Mouse (Mus musculus) MEL (cell line): ENCODE results near the gene Lect2. TPM values are rescaled to one million over a fixed set of nuclear protein-coding genes. Genes with fewer than 3 reads are reported as not detected.

Experiments used
- DNase-seq: peaks from one replicate; pipeline ENCODE4 v3.0.0; 2011; ENCODE audit warnings: low read depth, low spot score
- H3K27ac ChIP-seq: 2 replicates; pipeline ENCODE4 v1.5.1; 2012; ENCODE audit warnings: low read depth, mild to moderate bottlenecking, control low read depth, low read length, moderate library complexity; ENCODE audit not compliant: control insufficient read depth
- H3K27me3 ChIP-seq, 2 experiments: fragments of 150-350 bp in 1 of 2; sonication (generic) in 1 of 2; 2 replicates each; pipeline ENCODE4 v1.6.1; 2012; ENCODE audit warnings: low read length in 2 of 2, mild to moderate bottlenecking in 2 of 2, improper control_type of control experiment in 1 of 2, moderate library complexity in 1 of 2; ENCODE audit not compliant: insufficient read depth in 2 of 2, control insufficient read depth in 1 of 2
- H3K36me3 ChIP-seq, 2 experiments: 2 replicates each; pipeline ENCODE4 v1.6.1; 2012 to 2014; ENCODE audit warnings: low read length in 2 of 2, improper control_type of control experiment in 1 of 2, inconsistent platforms in 1 of 2, mild to moderate bottlenecking in 1 of 2; ENCODE audit not compliant: insufficient read depth in 2 of 2, control insufficient read depth in 1 of 2
- H3K4me1 ChIP-seq, 2 experiments: fragments of 150-350 bp in 1 of 2; sonication (generic) in 1 of 2; 2 replicates each; pipeline ENCODE4 v1.6.1; 2012; ENCODE audit warnings: low read length in 2 of 2, improper control_type of control experiment in 1 of 2, mild to moderate bottlenecking in 1 of 2; ENCODE audit not compliant: insufficient read depth in 2 of 2, control insufficient read depth in 1 of 2
- H3K4me3 ChIP-seq, 2 experiments: fragments of 150-350 bp in 1 of 2; sonication (generic) in 1 of 2; 2 replicates each; pipeline ENCODE4 v1.5.1; 2012; ENCODE audit warnings: low read depth in 2 of 2, low read length in 2 of 2, mild to moderate bottlenecking in 2 of 2, moderate library complexity in 2 of 2, control low read depth in 1 of 2, improper control_type of control experiment in 1 of 2; ENCODE audit not compliant: control insufficient read depth in 1 of 2, insufficient read depth in 1 of 2
- H3K79me2 ChIP-seq: 2 replicates; pipeline ENCODE4 v1.6.1; 2012; ENCODE audit warnings: mild to moderate bottlenecking, low read length, moderate library complexity; ENCODE audit not compliant: control insufficient read depth, poor library complexity, insufficient read depth
- H3K9ac ChIP-seq: 2 replicates; pipeline ENCODE4 v1.6.1; 2012; ENCODE audit warnings: low read depth, mild to moderate bottlenecking, control low read depth, low read length, moderate library complexity; ENCODE audit not compliant: control insufficient read depth, poor library complexity, severe bottlenecking
- H3K9me3 ChIP-seq: fragments of 150-350 bp; sonication (generic); replicated peaks from 2 replicates; pipeline ENCODE4 v1.6.1; 2012; ENCODE audit warnings: mild to moderate bottlenecking, low read length, improper control_type of control experiment, moderate library complexity; ENCODE audit not compliant: insufficient read depth
- CHD1 ChIP-seq: IDR thresholded peaks from 2 replicates; pipeline ENCODE4 v1.6.1; 2012; ENCODE audit warnings: low read depth, mild to moderate bottlenecking, inconsistent platforms, low read length, improper control_type of control experiment
- E2F4 ChIP-seq: IDR thresholded peaks from 2 replicates; pipeline ENCODE4 v1.6.1; 2011; ENCODE audit warnings: low read depth, low read length, improper control_type of control experiment, borderline replicate concordance
- ELF1 ChIP-seq: IDR thresholded peaks from 2 replicates; pipeline ENCODE4 v1.6.1; 2014; ENCODE audit warnings: low read depth, mild to moderate bottlenecking, inconsistent platforms, low read length, improper control_type of control experiment, moderate library complexity
- EP300 ChIP-seq, 2 experiments: IDR thresholded peaks; 2 replicates each; pipeline ENCODE4 v1.6.1; 2011; ENCODE audit warnings: improper control_type of control experiment in 2 of 2, low read length in 2 of 2, low read depth in 1 of 2, mild to moderate bottlenecking in 1 of 2
- GABPA ChIP-seq: IDR thresholded peaks from 2 replicates; pipeline ENCODE4 v1.6.1; 2012; ENCODE audit warnings: low read depth, mild to moderate bottlenecking, inconsistent platforms, low read length, improper control_type of control experiment, moderate library complexity
- HCFC1 ChIP-seq: IDR thresholded peaks from 2 replicates; pipeline ENCODE4 v1.6.1; 2012; ENCODE audit warnings: low read depth, mild to moderate bottlenecking, inconsistent platforms, low read length, improper control_type of control experiment, moderate library complexity
- MAFK ChIP-seq: IDR thresholded peaks from 2 replicates; pipeline ENCODE4 v1.6.1; 2011; ENCODE audit warnings: low read depth, mild to moderate bottlenecking, low read length, improper control_type of control experiment, borderline replicate concordance
- MEF2A ChIP-seq: IDR thresholded peaks from 2 replicates; pipeline ENCODE4 v1.6.1; 2014; ENCODE audit warnings: low read depth, mild to moderate bottlenecking, inconsistent platforms, low read length, improper control_type of control experiment; ENCODE audit not compliant: poor library complexity, insufficient replicate concordance, severe bottlenecking; ENCODE audit errors: extremely low read depth
- MXI1 ChIP-seq: IDR thresholded peaks from 2 replicates; pipeline ENCODE4 v1.6.1; 2011; ENCODE audit warnings: mild to moderate bottlenecking, low read depth, low read length, improper control_type of control experiment
- NELFE ChIP-seq: IDR thresholded peaks from 2 replicates; pipeline ENCODE4 v1.6.1; 2011; ENCODE audit warnings: low read depth, low read length, improper control_type of control experiment
- NRF1 ChIP-seq: IDR thresholded peaks from 2 replicates; pipeline ENCODE4 v1.6.1; 2014; ENCODE audit warnings: low read depth, mild to moderate bottlenecking, inconsistent platforms, low read length, improper control_type of control experiment, moderate library complexity; ENCODE audit not compliant: poor library complexity, insufficient read depth, severe bottlenecking
- POLR2A ChIP-seq, 2 experiments: IDR thresholded peaks; 2 replicates each; pipeline ENCODE4 v1.6.1; 2011 to 2012; ENCODE audit warnings: low read length in 2 of 2, mild to moderate bottlenecking in 2 of 2, control low read depth in 1 of 2, improper control_type of control experiment in 1 of 2, low read depth in 1 of 2, moderate library complexity in 1 of 2; ENCODE audit not compliant: control insufficient read depth in 1 of 2, insufficient read depth in 1 of 2, poor library complexity in 1 of 2
- POLR2AphosphoS5 ChIP-seq: IDR thresholded peaks from 2 replicates; pipeline ENCODE4 v1.6.1; 2012; ENCODE audit warnings: low read depth, borderline replicate concordance, mild to moderate bottlenecking, inconsistent platforms, low read length, moderate library complexity, mixed read lengths
- SIN3A ChIP-seq: IDR thresholded peaks from 2 replicates; pipeline ENCODE4 v1.6.1; 2012; ENCODE audit warnings: low read length, improper control_type of control experiment, inconsistent platforms
- TAL1 ChIP-seq: IDR thresholded peaks from 2 replicates; pipeline ENCODE4 v1.6.1; 2012; ENCODE audit warnings: mild to moderate bottlenecking, inconsistent platforms, low read length, moderate library complexity, mixed read lengths
- TBP ChIP-seq: IDR thresholded peaks from 2 replicates; pipeline ENCODE4 v1.8.0; 2011; ENCODE audit warnings: low read depth, low read length, improper control_type of control experiment
- UBTF ChIP-seq: IDR thresholded peaks from 2 replicates; pipeline ENCODE4 v1.6.1; 2012; ENCODE audit warnings: low read depth, mild to moderate bottlenecking, inconsistent platforms, low read length, improper control_type of control experiment, moderate library complexity, borderline replicate concordance; ENCODE audit not compliant: insufficient read depth
- USF1 ChIP-seq: IDR thresholded peaks from 2 replicates; pipeline ENCODE4 v1.6.1; 2014; ENCODE audit warnings: low read depth, mild to moderate bottlenecking, inconsistent platforms, low read length, improper control_type of control experiment, moderate library complexity
- USF2 ChIP-seq, 2 experiments: IDR thresholded peaks; 2 replicates each; pipeline ENCODE4 v1.6.1; 2011 to 2012; ENCODE audit warnings: improper control_type of control experiment in 2 of 2, low read length in 2 of 2, borderline replicate concordance in 1 of 2, inconsistent platforms in 1 of 2, low read depth in 1 of 2, mild to moderate bottlenecking in 1 of 2; ENCODE audit not compliant: insufficient read depth in 1 of 2
- ZC3H11A ChIP-seq: IDR thresholded peaks from 2 replicates; pipeline ENCODE4 v1.6.1; 2012; ENCODE audit warnings: low read depth, mild to moderate bottlenecking, inconsistent platforms, low read length, improper control_type of control experiment
- ZKSCAN1 ChIP-seq: IDR thresholded peaks from 2 replicates; pipeline ENCODE4 v1.6.1; 2012; ENCODE audit warnings: low read depth, mild to moderate bottlenecking, inconsistent platforms, low read length, improper control_type of control experiment, moderate library complexity
- ZMIZ1 ChIP-seq: IDR thresholded peaks from 2 replicates; pipeline ENCODE4 v1.6.1; 2012; ENCODE audit warnings: low read depth, mild to moderate bottlenecking, inconsistent platforms, low read length, improper control_type of control experiment, moderate library complexity
- ZNF384 ChIP-seq: IDR thresholded peaks from 2 replicates; pipeline ENCODE4 v1.6.1; 2012; ENCODE audit warnings: low read depth, mild to moderate bottlenecking, inconsistent platforms, low read length, improper control_type of control experiment
- polyA plus RNA-seq, 2 experiments: library from polyadenylated mRNA; stranded (reverse) in 1 of 2; unstranded in 1 of 2; fragments of >175 nt in 1 of 2; fragments of >200 nt in 1 of 2; gene quantifications; 2 replicates each; pipeline versions ENCODE4 v1.2.1 to v1.2.4; 2012; ENCODE audit warnings: low replicate concordance in 2 of 2, low read depth in 1 of 2; ENCODE audit not compliant: insufficient read length in 2 of 2, insufficient read depth in 1 of 2, missing spikeins in 1 of 2
- total RNA-seq: library from RNA; depleted of rRNA; stranded (reverse); fragments of 300-350 nt; gene quantifications from 2 replicates; pipeline ENCODE4 v1.2.3, GENCODE M21; 2012

Lect2 gene
- total and polyA plus RNA-seq, 3 experiments, result not detected

DNA sequence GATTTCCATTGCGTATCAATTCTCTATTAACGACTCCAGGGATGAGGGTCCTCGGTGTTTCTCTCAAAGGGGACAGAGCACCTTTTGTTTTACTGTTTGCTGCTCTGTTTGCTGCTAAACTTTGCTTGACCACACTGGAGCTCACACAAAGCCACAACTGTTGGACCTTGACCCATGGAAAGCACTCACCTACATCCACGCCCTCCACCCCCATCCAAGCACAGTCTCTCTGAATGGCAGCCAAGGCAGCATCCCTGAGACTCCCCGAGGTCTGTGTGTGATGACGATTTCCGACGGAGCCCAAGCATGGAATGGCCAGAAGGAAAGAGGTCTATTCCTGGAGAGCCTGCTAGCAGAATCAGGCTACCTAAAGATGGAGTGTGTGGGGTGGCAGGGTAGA is 12.8 kb upstream of the Lect2 start:
- Histone ChIP-seq H3K9me3 (no peaks in the 10 kb centered on the region), H3K79me2 (no peaks in the 10 kb centered on the region), H3K27me3 (no peaks in the 10 kb centered on the region), H3K9ac (no peak overlapping the region), H3K36me3 (no peaks in the 10 kb centered on the region), H3K4me3 (no peak overlapping the region), H3K27ac (no peak overlapping the region), H3K4me1 (no peaks in the 10 kb centered on the region)
- no peak for TF ChIP-seq SIN3A
- TF ChIP-seq ZNF384, result no peak
- TF ChIP-seq ZMIZ1, result no peak
- TF ChIP-seq EP300 (IDR thresholded peaks at IDR 0.05; ENCODE audit: low read depth in 1 of 2, low read length in 2 of 2), result no peak
- TF ChIP-seq TBP, result no peak
- TF ChIP-seq ZKSCAN1, result no peak
- TF ChIP-seq GABPA, result no peak
- no peak for TF ChIP-seq MEF2A
- no peak for TF ChIP-seq NRF1
- no peak for TF ChIP-seq POLR2A (IDR thresholded peaks at IDR 0.05; ENCODE audit: control insufficient read depth in 1 of 2, insufficient read depth in 1 of 2, low read depth in 1 of 2, low read length in 2 of 2, poor library complexity in 1 of 2)
- no peak for TF ChIP-seq NELFE
- TF ChIP-seq CHD1, result no peak
- TF ChIP-seq E2F4, result no peak
- no peak for TF ChIP-seq UBTF
- no peak for TF ChIP-seq ZC3H11A
- TF ChIP-seq HCFC1, result no peak
- TF ChIP-seq MXI1, result no peak
- no peak for TF ChIP-seq USF2 (IDR thresholded peaks at IDR 0.05; ENCODE audit: borderline replicate concordance in 1 of 2, insufficient read depth in 1 of 2, low read depth in 1 of 2, low read length in 2 of 2)
- DNase-seq, result no peak

DNA sequence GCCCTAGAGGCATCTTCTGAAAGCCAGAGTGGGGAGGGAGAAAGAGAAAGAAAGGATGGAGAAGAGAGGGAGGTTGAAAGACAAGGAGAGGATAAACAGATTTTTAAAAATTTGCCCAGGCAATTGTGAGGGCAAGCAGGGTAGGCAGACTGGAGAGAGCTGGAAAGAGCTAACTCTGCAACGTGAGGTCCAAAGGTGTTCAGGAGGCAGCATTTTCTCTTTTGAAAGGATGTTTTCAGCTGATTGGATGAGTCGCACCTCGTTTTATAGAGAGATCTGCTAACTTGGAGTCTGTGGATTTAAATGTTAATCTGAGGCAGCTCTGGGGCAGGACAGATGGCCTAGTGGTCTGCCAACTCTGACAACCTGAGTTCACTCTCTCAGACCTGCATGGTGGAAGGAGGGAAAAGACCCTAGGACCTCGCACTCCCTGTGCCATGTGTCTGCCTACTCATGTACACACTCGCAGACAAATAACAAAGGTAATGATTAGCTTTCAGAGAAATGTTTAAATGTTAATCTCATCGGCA is 11.6 kb upstream of the Lect2 start:
- Histone ChIP-seq H3K4me1 (no peaks in the 10 kb centered on the region), H3K9ac (no peak overlapping the region), H3K9me3 (no peaks in the 10 kb centered on the region), H3K27ac (no peak overlapping the region), H3K36me3 (no peaks in the 10 kb centered on the region), H3K4me3 (no peak overlapping the region), H3K27me3 (no peaks in the 10 kb centered on the region), H3K79me2 (no peaks in the 10 kb centered on the region)
- DNase-seq, result no peak
- TF ChIP-seq MEF2A (no peak), MXI1 (no peak), NELFE (no peak), NRF1 (no peak), SIN3A (no peak), TAL1 (no peak), USF2 (IDR thresholded peaks at IDR 0.05; ENCODE audit: borderline replicate concordance in 1 of 2, insufficient read depth in 1 of 2, low read depth in 1 of 2, low read length in 2 of 2) (no peak), ELF1 (no peak), USF1 (no peak), POLR2A (IDR thresholded peaks at IDR 0.05; ENCODE audit: control insufficient read depth in 1 of 2, insufficient read depth in 1 of 2, low read depth in 1 of 2, low read length in 2 of 2, poor library complexity in 1 of 2) (no peak), POLR2AphosphoS5 (no peak), MAFK (no peak)
